Mouse (Mus musculus) ES-Bruce4 (cell line): Measurements from ENCODE around the gene Usp4.

ENCODE experiments used
- CTCF ChIP-seq: IDR thresholded peaks from one replicate; pipeline ENCODE4 v1.8.1; 2011; ENCODE audit warnings: low read depth, low read length
- EP300 ChIP-seq: IDR thresholded peaks from 2 replicates; pipeline ENCODE4 v1.6.1; 2011; ENCODE audit warnings: low read depth, low read length; ENCODE audit not compliant: insufficient read depth
- POLR2A ChIP-seq: IDR thresholded peaks from one replicate; pipeline ENCODE4 v1.8.1; 2011; ENCODE audit warnings: low read length; ENCODE audit not compliant: insufficient read depth

- TF ChIP-seq CTCF (no peak), POLR2A (no peak), EP300 (no peak)
Observed at GRCm38 (mm10) chr9:108401186-108401960, 53.7 kb downstream of the Usp4 start.
